Mouse (Mus musculus) right cerebral cortex, adult 2 months (tissue): Measurements from ENCODE around the gene Gm20671.
"Not testable (repeated sequence)": the region's sequence is repeated elsewhere in the genome, so short reads cannot be mapped to it uniquely, and the experiment has no call there.

Source experiments
- DNase-seq, 2 experiments: peaks; one replicate each; pipeline ENCODE4 v3.0.0; 2021 to 2022; ENCODE audit warnings: low spot score in 2 of 2

The Gm20671 gene

DNA sequence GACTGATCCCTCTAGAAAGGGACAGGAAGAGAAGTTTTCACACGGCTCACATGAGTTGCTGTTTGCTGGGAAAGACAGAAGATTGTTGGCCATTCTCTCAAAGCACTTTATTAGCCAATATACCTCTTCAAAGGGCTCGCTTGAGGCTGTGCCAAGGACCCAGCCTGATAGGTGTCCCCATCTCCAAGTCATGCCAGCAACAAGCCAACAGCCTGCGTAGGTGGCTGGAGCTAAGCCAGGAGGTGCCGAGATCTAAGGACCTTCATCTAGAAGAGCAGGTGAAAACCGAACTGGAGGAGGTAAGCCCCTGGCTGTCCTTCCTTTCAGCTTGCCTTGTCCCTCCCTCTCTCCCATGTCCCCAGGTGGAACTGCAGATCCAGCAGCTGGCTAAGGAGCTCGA lies 91.1 kb downstream of the Gm20671 start:
- no peak for DNase-seq

DNA sequence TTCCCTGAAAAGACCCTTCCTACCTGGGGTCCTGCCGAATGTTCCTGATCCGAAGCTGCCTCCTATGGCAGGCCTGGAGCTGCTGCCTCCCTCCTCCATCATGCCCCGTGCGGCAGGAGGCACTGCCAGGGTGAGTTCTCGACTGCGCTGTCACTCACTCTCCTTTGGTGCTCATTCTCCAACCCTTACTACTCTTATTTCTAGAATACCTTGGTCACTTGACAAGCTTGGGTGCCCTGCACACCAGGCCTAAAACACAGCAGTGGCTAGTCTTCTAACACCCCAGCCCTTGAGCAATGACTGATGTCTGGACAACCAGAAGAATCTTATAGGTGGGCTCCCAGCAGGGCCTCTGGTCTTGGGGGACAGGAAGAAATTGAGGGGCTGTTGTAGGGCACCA lies 93.0 kb downstream of the Gm20671 start:
- DNase-seq: not testable (repeated sequence)

DNA sequence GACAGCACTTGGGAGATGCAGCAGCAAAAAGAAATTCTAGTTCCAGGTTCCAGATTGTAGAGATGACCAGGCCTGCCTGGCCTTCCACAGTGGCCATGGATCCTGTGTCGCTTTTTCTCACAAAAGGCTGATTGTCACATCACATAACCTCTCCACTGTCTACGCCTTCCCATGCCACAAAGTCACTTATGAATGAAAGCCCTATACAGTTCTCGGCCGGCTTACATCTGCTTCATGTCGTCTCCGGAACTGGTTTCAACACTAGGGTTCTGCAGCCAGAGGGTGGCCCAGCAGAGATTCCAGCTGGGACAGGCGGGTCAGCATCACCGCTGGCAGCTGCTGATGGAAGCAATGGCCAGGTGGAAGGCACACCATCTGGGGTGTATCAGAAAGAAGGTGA lies 98.1 kb downstream of the Gm20671 start:
- DNase-seq: no peak

DNA sequence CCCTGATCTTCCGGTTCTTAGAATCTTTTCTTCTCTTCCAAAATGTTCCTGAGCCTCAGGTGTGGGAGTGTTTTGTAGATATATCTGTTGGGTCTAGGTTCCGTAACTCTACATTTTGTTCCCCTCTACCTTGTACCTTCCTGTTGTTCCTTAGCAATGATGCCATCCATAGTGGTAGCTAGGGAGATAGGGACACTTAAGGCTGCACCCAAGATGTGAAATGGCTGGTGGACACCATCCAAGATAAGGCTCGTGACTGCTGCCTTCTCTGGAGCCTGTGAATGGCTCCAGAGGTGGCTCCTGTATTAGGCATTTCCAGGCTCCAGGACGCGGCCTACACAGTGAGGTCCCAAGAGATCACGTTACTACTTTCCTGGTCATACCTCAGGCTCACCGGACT lies 98.6 kb downstream of the Gm20671 start:
- no peak for DNase-seq

DNA sequence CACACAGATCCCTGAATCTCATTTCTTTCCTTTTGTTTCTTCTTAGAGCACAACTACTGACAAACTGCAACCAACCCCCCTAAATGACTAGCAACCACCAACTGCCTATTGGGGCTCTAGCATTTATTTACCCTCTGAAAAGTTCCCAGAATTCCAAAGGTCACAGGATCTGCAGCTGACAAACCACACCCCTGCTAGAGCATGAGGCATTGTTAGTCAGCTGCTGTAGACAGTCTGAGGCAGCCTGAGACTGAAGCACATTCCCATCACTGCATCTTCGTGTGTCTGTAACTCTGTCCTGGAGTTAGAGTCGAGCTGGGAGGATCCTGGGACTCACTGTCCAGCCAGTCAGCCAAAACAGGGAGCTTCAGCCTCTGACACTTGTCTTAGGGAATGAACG lies 101.5 kb downstream of the Gm20671 start:
- not testable (repeated sequence) for DNase-seq

DNA sequence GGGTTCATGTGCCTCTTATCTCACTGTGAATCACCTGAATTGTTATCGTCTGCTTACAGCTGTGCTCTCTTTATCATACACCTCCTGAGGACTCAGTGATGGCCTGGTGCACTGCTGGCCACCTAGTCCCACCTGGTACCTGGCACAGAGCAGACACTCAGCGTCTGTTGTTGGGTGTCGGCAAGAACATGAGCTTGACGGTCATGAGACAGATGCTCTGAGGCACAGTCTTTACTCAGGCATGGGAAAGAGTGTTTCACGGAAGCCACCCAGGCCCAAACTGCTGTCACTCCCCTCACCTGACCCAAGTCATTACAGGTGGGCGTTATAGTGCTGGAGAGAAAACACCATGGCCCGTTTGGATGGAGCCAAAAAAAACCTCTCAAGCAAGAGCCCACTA lies 102.9 kb downstream of the Gm20671 start:
- DNase-seq: no peak

DNA sequence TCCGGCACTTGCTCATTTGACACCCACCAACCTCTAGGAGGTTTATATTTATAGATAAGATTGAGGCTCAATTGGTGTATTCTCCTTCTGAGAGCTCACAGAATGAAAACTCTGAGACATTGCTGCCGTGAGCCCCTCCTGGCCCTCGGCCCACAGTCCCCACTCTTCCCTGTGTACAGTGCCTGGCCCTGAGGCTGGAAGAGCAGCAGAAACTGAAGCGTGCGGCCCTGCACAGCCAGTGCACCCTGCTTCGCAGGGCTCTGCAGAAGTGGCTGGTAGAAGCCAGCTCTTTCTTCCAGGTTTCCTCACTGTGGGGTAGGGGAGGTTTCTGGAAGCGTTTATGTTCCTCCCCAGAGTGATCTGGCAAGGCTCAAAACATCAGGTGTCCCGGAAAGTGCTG lies 104.2 kb downstream of the Gm20671 start:
- not testable (repeated sequence) for DNase-seq

DNA sequence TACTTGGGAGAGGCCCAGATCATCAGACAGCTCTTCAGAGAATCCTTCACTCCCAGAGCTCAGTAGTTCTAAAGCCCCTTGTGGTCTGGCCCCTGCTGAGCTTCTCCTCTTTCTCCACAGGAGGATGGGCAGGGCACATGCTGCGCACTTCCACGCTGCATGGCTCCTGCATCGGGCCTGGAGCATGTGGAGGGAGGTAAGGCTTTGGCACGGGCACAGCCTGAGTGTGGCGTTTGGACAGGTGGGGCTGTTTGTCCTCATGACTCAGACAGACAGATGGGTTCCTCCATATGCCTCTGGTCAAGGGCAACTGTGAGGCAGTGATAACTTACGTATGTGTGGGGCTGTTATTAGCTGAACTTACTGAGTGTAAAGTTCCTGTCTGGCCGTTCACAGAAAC lies 104.6 kb downstream of the Gm20671 start:
- no peak for DNase-seq

DNA sequence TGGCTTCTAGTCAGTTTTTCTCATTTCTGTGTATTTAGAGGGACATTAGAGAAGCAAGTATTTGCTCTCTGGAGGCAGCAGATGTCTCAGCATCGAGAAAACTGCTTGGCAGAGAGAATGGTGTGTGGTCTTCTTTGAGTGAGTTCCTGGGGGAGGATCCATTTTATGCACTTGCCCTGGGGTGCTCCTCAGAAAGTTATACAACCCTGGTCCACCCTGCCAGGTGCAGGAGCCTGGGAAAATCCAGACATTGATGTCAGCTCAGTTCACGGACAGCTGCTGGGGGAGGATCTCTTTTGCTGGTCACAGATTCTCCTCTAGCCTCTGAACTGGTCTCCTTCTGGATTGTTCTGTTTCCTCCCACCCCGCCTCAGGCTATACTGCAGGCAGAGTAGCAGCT lies 105.6 kb downstream of the Gm20671 start:
- no peak for DNase-seq

DNA sequence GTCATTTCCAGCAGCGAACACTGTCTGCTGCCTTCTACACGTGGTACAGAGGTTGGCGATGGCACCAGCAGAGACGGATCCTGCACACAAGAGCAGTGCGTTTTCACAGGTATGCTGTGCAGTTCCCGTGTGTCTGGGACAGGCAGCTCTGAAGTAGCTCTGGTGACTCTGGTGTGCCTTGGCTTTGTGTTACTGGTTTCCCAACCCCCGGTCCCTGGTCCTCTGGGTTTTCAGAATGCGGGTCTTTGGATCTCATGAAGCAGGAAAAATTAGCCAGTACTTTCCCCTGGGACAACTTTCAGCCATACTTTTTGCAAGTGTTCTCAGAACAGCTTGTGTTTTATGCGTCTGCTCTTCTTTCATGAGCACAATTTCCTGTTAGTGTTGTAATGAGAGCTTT lies 106.5 kb downstream of the Gm20671 start:
- DNase-seq: no peak

DNA sequence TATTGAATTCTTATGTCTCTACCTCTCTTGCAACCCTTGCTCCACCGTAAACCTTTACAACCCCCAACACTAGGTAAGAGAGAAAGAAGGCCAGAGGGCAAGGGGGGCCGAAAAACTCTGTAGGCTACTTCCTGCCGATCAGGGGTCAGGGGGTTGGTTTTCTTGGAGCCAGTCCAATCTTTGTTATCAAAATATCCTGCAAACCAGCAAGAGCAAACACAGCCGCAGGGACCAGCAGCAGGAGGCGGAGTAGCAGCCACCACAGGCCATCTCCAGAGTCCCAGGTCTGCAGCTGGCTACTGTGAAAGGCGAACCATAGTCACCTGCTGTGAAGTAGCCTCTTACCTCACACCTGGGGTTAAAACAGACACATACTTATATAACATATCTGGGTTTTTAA lies 108.0 kb downstream of the Gm20671 start:
- no peak for DNase-seq

DNA sequence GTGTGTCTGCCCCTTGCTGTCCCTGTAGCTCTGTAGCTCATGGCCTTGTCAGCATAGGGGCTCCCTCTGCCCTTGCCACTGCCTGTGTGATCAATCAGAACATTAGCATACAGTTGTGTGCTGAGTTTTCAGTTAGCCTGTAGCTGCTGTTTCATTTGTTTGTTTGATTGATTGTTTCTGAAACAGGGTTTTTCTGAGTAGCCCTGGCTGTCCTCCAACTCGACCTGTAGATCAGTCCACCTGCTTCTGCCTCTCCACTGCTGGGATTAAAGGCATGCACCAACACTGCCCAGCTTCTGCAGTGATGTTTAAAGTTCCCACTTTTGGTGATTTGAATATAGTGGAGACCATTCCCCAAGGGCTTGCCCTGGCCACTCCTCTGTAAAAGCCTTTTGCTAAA lies 109.2 kb downstream of the Gm20671 start:
- no peak for DNase-seq

DNA sequence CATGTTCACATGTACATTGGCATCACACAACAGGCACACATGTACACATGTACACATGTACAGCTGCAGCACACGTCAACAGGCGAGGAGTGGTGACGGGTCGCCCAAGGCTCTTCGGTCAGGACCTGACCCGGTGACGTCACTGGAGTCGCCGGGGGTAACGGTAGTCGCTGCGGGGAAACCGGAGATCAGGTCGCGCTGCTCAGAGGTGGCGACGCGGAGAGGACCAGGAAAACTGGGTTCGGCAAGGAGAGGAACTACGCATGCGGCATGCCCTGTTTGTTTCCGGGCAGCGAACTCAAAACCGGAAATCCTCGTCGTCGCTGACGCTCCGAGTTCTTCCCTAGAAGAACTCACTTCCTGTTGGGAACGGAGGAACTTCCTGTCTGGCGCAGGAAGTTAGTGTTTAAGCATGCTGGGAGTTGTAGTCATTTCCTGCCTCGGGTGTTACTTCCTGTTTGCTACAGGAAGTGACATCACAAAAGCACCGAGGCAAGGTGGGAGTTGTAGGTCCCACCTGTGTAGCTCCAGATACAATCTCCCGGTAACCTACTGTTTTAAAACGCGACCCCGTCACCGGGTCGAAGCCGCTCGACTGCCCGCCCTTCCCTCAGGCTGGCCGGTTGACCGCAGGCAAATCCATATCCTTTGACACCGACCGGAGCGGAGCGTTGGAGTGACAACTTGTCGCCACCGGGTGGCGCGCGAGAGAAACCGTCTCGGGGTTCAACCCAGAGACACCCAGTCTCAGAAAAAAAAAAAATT lies 113.0 kb downstream of the Gm20671 start:
- DNase-seq: peak; percentile 82 to 91

DNA sequence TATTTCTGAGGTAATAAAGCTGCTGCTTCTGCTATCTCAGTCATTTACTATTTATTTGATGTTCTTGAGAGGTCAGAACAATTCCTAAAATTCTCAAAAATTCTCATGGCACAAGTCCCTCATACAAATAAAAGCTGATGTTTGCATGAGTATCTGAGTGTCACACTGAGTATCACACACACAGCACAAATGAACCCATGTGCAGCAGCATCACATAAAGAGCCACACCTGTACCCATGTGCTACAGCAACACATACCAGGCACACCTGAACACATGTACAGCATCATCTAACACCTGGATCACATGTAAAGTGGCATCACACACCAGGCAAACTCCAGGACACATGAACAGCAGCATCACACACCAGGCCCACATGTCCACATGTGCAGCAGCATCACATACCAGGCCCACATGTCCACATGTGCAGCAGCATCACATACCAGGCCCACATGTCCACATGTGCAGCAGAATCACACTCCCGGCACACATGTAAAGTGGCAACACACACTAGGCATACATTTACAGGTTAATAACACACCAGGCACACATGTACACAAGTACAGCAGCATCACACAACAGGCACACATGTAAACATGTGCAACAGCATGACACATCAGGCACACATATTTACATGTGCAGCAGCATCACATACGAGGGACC lies 113.7 kb downstream of the Gm20671 start:
- DNase-seq: no peak

DNA sequence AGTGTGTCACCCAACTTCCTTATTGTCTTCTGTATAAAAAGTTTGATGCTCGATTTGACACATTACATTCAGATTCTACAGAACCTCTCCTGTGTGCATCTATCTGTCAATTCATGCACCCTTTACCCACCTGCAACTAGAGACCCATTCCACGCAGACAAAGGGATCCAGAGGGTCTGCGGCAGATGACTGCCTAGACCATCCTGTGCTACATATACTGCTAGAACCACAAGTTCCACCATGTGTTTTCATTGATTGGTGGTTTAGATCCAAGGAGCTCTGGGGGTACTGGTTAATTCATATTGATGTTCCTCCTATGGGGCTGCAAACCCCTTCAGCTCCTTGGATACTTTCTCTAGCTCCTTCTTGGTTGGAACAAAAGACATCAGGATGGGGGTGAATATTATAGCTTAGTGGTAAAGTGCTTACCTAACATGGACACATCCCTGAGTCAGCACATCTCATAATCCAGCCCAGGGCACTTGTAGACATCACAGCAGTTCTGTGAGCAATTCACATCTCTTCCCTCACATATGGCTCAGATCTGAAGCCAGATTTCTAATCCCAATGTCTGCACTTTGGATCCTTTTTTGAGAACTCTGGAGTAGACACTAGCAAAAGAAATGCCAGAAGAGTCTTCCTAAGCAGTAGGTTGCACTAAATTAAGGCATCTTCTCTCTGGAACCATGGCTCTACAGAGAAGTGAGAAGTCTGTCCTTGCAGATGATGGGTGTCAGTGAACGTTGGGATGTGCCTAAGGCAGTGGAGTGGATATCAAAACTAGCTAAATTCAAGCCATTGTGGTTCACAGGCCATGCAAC lies 114.5 kb downstream of the Gm20671 start:
- DNase-seq: no peak

DNA sequence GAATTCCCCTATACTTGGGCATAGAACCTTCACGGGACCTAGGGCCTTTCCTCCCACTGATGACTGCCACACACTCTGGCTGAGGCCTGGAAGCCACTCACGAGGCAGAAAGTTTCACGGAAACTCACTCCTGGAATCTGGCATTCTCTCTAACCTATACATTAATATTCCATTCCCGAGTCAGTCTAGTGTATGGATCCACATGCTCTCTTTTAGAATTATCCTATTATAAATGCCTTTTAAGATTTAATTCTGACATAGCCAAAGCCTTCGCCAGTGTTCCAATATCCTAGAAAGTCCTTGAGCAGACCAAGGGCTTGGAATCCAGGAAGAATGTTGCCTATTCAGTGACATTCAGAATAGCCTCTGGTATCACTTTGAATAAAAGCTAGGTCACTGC lies 115.4 kb downstream of the Gm20671 start:
- no peak for DNase-seq

DNA sequence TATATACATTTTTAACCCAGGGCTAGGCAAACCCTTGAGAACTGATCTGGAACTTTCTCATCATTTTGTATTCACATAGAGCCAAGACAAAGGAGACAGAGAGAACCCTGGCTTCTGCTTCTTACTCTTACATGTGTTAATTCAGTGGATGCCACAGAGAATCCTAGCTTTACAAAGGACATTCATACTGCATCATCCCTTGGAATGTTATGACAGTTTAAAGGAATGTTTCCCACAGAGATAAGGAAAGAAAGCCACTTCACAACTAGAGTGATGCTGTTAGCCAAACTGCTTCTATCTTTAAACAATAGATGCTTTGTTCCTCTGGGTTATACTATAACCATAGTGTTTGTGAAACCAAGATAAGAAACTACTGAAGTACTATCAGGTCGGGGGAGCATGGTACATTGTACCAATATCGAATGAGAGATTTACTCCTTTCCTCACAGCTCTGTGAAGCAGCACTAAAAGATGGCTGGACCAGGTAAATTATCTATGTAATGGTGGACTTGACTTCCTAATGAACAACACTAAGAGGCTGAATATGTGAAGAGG lies 120.6 kb downstream of the Gm20671 start:
- DNase-seq: no peak

DNA sequence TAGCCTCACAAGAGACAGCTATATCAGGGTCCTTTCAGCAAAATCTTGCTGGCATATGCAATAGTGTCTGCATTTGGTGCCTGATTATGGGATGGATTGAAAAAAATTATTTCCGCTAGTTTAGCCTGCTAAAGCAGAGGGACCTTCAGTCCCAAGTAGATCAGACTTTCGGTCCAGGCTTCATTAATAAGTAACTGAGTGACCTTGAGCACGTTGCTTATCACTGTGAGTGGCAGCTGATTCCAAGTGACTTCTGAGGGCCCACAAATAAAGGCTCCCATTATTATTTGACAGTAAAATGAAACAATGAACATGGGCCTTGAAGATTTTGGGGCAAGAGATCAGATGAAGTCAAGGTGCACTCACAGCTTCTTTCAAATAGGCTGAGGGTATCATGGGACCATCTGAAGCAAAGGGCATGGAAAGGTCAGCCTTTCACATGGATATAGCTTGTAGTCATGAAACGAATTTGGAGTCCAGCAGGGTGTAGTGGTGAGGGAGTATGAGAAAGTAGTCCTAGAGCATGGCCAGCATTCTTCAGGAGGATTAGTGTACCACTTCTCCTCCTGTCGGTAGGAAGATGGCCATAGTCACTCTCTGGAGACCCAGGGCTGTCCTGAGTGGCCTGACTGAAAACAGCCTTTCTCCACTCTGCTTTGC lies 129.6 kb downstream of the Gm20671 start:
- DNase-seq: no peak

DNA sequence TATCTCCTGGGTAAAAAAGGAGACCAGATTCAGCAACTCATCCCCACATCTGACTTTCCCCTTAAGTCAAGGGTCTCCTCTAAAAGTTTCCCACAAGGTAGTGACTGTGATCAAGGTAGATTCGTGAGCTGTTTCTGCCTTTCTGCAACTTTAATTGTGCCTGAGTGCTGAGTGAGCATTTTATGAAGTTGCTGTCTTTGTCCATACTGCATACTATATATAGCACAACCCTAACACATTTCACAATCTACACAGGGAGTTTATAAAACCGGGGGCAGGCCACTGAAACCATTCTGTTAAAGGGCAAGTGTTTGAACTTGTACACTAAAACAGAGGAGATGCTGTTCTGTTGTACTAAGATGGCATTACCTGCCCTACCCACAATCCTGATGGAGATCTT lies 133.5 kb downstream of the Gm20671 start:
- no peak for DNase-seq
